Mouse (Mus musculus): ENCODE results near the gene Galr2.

Galr2 gene

DNA sequence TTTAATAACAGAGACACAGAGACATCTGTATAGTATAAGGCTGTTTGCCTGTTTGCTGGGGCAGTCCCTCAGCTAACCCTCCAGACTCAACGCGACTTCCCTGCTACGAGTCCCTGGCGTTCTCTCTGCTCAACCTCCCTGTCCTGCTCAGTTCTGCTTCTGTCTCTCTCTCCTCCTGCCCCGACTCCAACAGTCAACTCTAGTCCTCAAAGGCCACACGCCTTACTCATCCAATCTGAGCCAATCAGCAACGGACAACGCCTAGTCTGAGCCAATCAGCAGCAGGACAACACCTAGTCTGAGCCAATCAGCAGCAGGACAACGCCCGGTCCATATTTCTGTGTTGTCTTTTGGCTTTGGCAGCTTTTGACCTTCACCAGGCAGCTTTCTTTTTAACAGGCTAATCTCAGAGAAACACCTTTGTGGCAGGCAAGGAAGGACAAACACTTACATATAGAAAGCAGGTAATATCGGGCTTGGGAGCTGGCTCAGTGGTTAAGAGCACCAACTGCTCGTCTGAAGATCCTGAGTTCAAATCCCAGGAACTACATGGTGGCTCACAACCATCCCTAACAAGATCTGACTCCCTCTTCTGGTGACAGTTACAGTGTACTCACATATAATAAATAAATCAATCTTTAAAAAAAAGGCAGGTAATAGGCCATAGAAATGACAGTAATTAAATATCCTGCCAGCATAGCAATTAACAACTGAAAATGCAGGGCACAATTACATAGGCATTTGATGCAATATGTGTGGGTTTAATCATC lies 27.2 kb downstream of the Galr2 start:
- no peak for DNase-seq

DNA sequence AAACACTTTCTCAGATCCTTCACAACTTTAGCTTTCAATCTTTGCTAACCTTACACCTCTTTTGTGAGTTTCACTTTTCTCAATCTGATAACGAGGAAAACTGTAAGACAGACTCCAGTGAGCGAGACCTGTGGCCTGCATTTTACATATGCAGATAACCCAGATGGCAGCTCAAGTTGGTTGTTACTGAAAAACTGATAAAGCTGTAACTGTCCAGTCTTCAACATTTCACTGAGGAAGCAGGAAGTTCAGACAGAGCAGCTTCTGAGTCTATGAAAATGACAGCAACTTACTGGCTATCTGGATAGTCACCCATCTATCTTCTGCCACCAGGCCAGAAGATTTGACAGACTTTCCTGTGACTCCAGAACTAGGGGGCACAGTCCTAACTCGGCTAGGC lies 28.9 kb downstream of the Galr2 start:
- no peak for DNase-seq

GRCm38 (mm10) chr11:116311169-116311568 lies 30.4 kb downstream of the Galr2 start:
- no peak for DNase-seq

GRCm38 (mm10) chr11:116312359-116312758 lies 31.6 kb downstream of the Galr2 start:
- no peak for DNase-seq

- peak; percentile 87 to 89 for DNase-seq
Observed at GRCm38 (mm10) chr11:116318719-116319659, 38.2 kb downstream of the Galr2 start.

- DNase-seq, result peak in 1 of 2 experiments; percentile 66
Observed at GRCm38 (mm10) chr11:116326963-116327603, 46.3 kb downstream of the Galr2 start.

DNA sequence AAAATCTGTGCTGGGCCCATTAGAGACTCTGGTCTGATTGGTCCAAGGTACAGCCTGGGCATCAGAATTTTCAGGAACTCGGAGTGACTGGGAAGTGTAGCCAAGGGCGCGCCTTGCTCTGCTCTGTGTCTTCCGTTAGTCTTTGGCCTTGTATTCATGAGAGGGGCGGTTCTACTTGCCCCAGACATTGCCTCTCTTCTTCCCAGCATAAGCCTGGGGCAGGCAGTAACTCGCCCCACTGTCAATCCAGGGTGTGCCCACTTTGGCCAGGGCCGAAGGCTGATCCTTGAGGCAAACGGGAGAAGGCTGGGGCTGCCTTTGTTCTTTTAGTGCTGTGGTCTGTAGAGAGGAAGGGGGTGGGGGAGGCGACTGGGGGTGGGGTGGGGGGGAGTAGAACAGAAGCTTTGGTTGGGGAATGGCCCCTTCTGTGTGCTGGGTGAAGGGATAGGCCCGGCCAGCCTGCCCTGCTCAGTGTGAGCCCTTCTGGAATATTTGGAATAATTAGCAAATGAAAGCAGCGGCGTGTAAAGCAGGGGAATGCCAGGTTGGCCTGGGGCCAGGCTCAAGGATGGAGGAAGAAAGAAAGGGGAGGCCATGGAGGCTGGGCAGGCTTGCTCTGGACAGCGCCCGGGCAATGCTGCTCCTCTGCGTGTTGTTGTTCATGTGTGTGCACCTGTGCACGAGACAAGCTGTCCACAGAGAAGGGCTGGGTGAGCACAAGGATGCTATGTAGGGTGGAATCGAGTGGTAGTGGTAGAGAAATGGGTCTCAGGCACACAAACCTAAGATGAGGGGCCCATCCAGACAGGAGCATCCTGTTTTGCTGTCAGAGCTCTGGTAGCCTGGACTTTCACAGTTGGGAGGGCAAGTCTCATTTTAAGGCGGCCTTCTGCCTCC lies 48.8 kb downstream of the Galr2 start:
- DNase-seq, result peak; percentile 72

- no peak for DNase-seq
Observed at GRCm38 (mm10) chr11:116330211-116330518, 49.4 kb downstream of the Galr2 start.

DNA sequence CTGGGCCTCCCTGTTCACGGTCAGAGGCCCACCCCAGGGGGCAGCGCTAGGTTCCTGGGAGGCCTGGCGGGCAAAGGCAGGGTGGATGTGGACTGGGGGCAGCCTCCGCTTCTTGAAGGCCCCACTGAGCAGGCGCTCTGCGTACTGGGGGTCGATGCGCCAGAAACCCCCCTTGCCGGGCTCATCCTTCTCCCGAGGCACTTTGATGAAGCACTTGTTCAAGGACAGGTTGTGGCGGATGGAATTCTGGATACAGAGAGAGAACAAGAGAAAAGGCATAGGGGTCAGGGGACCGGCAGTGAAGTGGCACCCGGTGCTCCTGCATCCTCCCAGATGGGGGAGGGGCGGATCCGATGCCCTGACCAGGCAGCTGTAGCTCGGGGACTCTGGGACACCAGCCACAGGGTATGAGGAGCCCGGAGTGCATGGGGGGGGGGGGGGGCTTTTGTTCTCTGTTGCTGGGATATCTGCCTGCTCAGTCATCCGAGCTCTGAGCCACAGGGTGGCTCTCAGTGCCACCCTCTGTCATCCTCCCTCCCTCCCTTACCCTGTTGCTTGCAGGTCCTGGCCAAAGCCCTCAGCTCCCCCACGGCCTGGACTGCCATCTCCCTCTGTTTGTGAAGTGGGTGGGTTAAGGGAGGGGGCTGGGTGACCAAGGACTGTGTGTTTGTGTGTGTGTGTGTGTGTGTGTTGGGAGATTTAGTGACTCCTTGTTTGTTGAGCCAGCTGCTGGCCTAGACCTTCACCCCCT lies 51.7 kb downstream of the Galr2 start:
- peak; percentile 58 to 71 for DNase-seq

DNA sequence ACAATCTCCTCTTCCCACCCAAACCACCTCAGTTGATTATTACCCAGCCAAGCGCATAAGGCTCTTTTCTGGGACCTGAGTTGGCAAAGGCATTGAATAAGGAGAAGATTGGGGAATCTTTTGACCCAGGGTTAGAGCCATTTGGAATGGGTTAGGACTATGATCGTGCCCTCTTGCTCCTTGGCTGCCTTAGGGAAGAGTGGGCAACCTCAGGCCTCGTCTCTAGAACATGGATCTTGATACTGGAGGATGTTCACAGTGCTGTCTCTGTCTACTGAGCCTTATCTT lies 52.2 kb downstream of the Galr2 start:
- DNase-seq, result peak in 1 of 2 experiments; percentile 36
